Mouse (Mus musculus) frontal cortex, adult 2 months (tissue): Measurements from ENCODE around the gene Hes2. TPM values are rescaled to one million over a fixed set of nuclear protein-coding genes. Genes with fewer than 3 reads are reported as not detected.
A peak's percentile ranks its signal among the peaks of the same experiment; 100 is the strongest.

Source experiments
- DNase-seq, 2 experiments: peaks; one replicate each; pipeline ENCODE4 v3.0.0; 2022; ENCODE audit warnings: low spot score in 1 of 2; ENCODE audit errors: extremely low spot score in 1 of 2
- polyA plus RNA-seq: library from polyadenylated mRNA; depleted of rRNA; stranded (reverse); fragments of >200 nt; gene quantifications from 2 replicates; pipeline ENCODE4 v1.2.3, GENCODE M21; 2012

Hes2 gene
- polyA plus RNA-seq, 1 experiment = not detected

- DNase-seq = peak in 1 of 2 experiments; percentile 69
These were observed 25.8 kb downstream of the Hes2 start for GRCm38 (mm10) chr4:152184353-152185035.

GRCm38 (mm10) chr4:152185137-152185509, 26.5 kb downstream of the Hes2 start:
- no peak for DNase-seq

- no peak for DNase-seq
These were observed 27.0 kb downstream of the Hes2 start for GRCm38 (mm10) chr4:152185510-152186204.

- no peak for DNase-seq
These were observed 27.8 kb downstream of the Hes2 start for GRCm38 (mm10) chr4:152186205-152187082.

- no peak for DNase-seq
These were observed 28.5 kb downstream of the Hes2 start for GRCm38 (mm10) chr4:152187142-152187541.

- DNase-seq = no peak
These were observed 30.0 kb downstream of the Hes2 start for GRCm38 (mm10) chr4:152188651-152189050.

- no peak for DNase-seq
These were observed 30.4 kb downstream of the Hes2 start for GRCm38 (mm10) chr4:152189071-152189470.

GRCm38 (mm10) chr4:152189691-152190090, 31.0 kb downstream of the Hes2 start:
- DNase-seq = no peak

GRCm38 (mm10) chr4:152190096-152190653, 31.5 kb downstream of the Hes2 start:
- DNase-seq = no peak

GRCm38 (mm10) chr4:152190701-152191100, 32.0 kb downstream of the Hes2 start:
- DNase-seq = no peak

- no peak for DNase-seq
These were observed 33.9 kb downstream of the Hes2 start for GRCm38 (mm10) chr4:152192569-152192968.

- no peak for DNase-seq
These were observed 36.0 kb downstream of the Hes2 start for GRCm38 (mm10) chr4:152194476-152195175.

GRCm38 (mm10) chr4:152196276-152196675, 37.6 kb downstream of the Hes2 start:
- no peak for DNase-seq

GRCm38 (mm10) chr4:152197545-152197944, 38.9 kb downstream of the Hes2 start:
- no peak for DNase-seq

- DNase-seq = no peak
These were observed 41.0 kb downstream of the Hes2 start for GRCm38 (mm10) chr4:152199617-152200016.

- no peak for DNase-seq
These were observed 42.8 kb downstream of the Hes2 start for GRCm38 (mm10) chr4:152201492-152201891.

GRCm38 (mm10) chr4:152202418-152202817, 43.8 kb downstream of the Hes2 start:
- no peak for DNase-seq

- peak; percentile 71 to 75 for DNase-seq
These were observed 44.2 kb downstream of the Hes2 start for GRCm38 (mm10) chr4:152202905-152203304.

- no peak for DNase-seq
These were observed 46.0 kb downstream of the Hes2 start for GRCm38 (mm10) chr4:152204663-152205062.

GRCm38 (mm10) chr4:152206199-152206598, 47.5 kb downstream of the Hes2 start:
- DNase-seq = no peak
